Mouse (Mus musculus) liver, postnatal 0 days (tissue): Measurements from ENCODE around the gene Tns2.

Experiments
- CTCF ChIP-seq: sonication (generic); IDR thresholded peaks from 2 replicates; pipeline ENCODE4 v1.5.1; 2016; ENCODE audit warnings: antibody characterized with exemption, low read depth
- EP300 ChIP-seq: IDR thresholded peaks from 2 replicates; pipeline ENCODE4 v1.6.1; 2016; ENCODE audit warnings: antibody characterized with exemption, low read depth, mild to moderate bottlenecking

DNA sequence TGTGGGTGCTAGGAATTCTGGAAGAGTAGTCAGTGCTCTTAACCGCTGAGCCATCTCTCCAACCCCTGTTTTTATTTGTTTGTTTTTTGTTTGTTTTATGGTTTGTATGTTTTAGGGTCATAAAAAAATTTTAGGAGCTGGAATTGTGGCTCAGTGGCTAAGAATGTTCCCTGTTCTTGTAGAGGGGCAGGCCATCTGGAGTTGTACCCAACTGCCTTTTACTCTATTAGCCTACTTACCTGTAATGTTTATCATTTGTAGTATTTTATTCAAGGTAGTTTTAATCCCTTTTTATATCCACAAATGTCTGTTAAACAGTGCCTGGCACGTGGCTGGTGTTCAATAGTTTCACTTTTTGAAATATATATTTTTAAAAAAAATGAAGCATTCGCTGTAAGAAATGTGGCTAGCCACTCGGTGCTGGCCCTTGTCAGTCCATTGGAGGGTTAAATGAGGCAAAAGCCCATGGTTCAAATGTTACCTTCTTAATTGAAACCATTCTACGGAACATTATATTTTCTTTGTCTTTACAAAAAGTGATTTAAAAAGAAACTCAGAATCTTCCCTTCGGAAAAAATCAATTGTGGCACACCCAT is 27.2 kb upstream of the Tns2 start:
- TF ChIP-seq CTCF (no peak), EP300 (no peak)
